Mouse (Mus musculus): ENCODE data around the gene Gm11034. TPM values are rescaled to one million over a fixed set of nuclear protein-coding genes. Genes with fewer than 3 reads are reported as not detected.

Gm11034 gene
- total and polyA plus RNA-seq, 2 experiments from 2014 or later: not detected

- H3K4me1 ChIP-seq (ENCODE audit: insufficient read depth, low read length): no peaks in the 10 kb centered on the region
- no peak for TF ChIP-seq CTCF (IDR thresholded peaks at IDR 0.05)
- WGBS: 69% methylated on average over 2 of the region's 2 CpGs
- no peak overlapping the region for H3K4me2 ChIP-seq (ENCODE audit: low read depth, low read length, poor library complexity, severe bottlenecking)
- H3K36me3 ChIP-seq (ENCODE audit: insufficient read depth, low read length): peaks cover 12% of the 10 kb centered on the region; the same call in 1 of the 2 replicates
- H3K9me3 ChIP-seq (ENCODE audit: low read length): no peaks in the 10 kb centered on the region
- DNase-seq (ENCODE audit: low spot score) (no peak), ATAC-seq (ENCODE audit: low FRiP score) (no peak)
- no peak overlapping the region for H3K27ac ChIP-seq (ENCODE audit: low read depth, low read length)
- H3K4me3 ChIP-seq (ENCODE audit: low read depth, low read length): no peak overlapping the region
- H3K9ac ChIP-seq (replicated peaks; ENCODE audit: low read length, poor library complexity, severe bottlenecking): no peak overlapping the region
- no peaks in the 10 kb centered on the region for H3K27me3 ChIP-seq (ENCODE audit: insufficient read depth, low read length)
These were observed 46.4 kb upstream of the Gm11034 start for GRCm38 (mm10) chr8:72259862-72260261.

- Histone ChIP-seq H3K9ac (replicated peaks; ENCODE audit: low read length, poor library complexity, severe bottlenecking) (no peak overlapping the region), H3K4me2 (ENCODE audit: low read depth, low read length, poor library complexity, severe bottlenecking) (no peak overlapping the region), H3K27me3 (ENCODE audit: insufficient read depth, low read length) (no peaks in the 10 kb centered on the region), H3K4me3 (ENCODE audit: low read depth, low read length) (no peak overlapping the region), H3K36me3 (ENCODE audit: insufficient read depth, low read length) (peaks cover 24% of the 10 kb centered on the region), H3K27ac (ENCODE audit: low read depth, low read length) (no peak overlapping the region), H3K9me3 (ENCODE audit: low read length) (no peaks in the 10 kb centered on the region), H3K4me1 (ENCODE audit: insufficient read depth, low read length) (no peaks in the 10 kb centered on the region)
- 96% methylated on average over 1 of the region's 1 CpGs for WGBS
- ATAC-seq (ENCODE audit: low FRiP score): no peak
- no peak for TF ChIP-seq CTCF (IDR thresholded peaks at IDR 0.05)
- DNase-seq (ENCODE audit: low spot score): no peak
These were observed 44.4 kb upstream of the Gm11034 start for GRCm38 (mm10) chr8:72257902-72258238.

GRCm38 (mm10) chr8:72257171-72257901 is 43.9 kb upstream of the Gm11034 start:
- H3K27me3 ChIP-seq (ENCODE audit: insufficient read depth, low read length): no peaks in the 10 kb centered on the region
- H3K4me3 ChIP-seq (ENCODE audit: low read depth, low read length): no peak overlapping the region
- H3K4me2 ChIP-seq (ENCODE audit: low read depth, low read length, poor library complexity, severe bottlenecking): no peak overlapping the region
- H3K9me3 ChIP-seq (ENCODE audit: low read length): no peaks in the 10 kb centered on the region
- peak; percentile 78 for TF ChIP-seq CTCF (IDR thresholded peaks at IDR 0.05)
- H3K9ac ChIP-seq (replicated peaks; ENCODE audit: low read length, poor library complexity, severe bottlenecking): no peak overlapping the region
- no peak overlapping the region for H3K27ac ChIP-seq (ENCODE audit: low read depth, low read length)
- peaks cover 29% of the 10 kb centered on the region for H3K36me3 ChIP-seq (ENCODE audit: insufficient read depth, low read length)
- WGBS: 52% methylated on average over 7 of the region's 7 CpGs
- ATAC-seq (ENCODE audit: low FRiP score) (peak; percentile 18), DNase-seq (ENCODE audit: low spot score) (peak; percentile 58)
- H3K4me1 ChIP-seq (ENCODE audit: insufficient read depth, low read length): no peaks in the 10 kb centered on the region

GRCm38 (mm10) chr8:72244610-72245009 is 31.2 kb upstream of the Gm11034 start:
- peaks cover 15% of the 10 kb centered on the region; the same call in 1 of the 2 replicates for H3K36me3 ChIP-seq (ENCODE audit: insufficient read depth, low read length)
- no peaks in the 10 kb centered on the region for H3K9me3 ChIP-seq (ENCODE audit: low read length)
- H3K27ac ChIP-seq (ENCODE audit: low read depth, low read length): no peak overlapping the region
- DNase-seq (ENCODE audit: low spot score) (no peak), ATAC-seq (ENCODE audit: low FRiP score) (no peak)
- no peak for TF ChIP-seq CTCF (IDR thresholded peaks at IDR 0.05)
- no peak overlapping the region for H3K4me2 ChIP-seq (ENCODE audit: low read depth, low read length, poor library complexity, severe bottlenecking)
- no peaks in the 10 kb centered on the region for H3K27me3 ChIP-seq (ENCODE audit: insufficient read depth, low read length)
- WGBS: 94% methylated on average over 2 of the region's 2 CpGs
- H3K4me1 ChIP-seq (ENCODE audit: insufficient read depth, low read length): peaks cover 13% of the 10 kb centered on the region; the same call in 1 of the 2 replicates
- H3K4me3 ChIP-seq (ENCODE audit: low read depth, low read length): no peak overlapping the region
- no peak overlapping the region for H3K9ac ChIP-seq (replicated peaks; ENCODE audit: low read length, poor library complexity, severe bottlenecking)

- Histone ChIP-seq H3K27me3 (ENCODE audit: insufficient read depth, low read length) (no peaks in the 10 kb centered on the region), H3K4me3 (ENCODE audit: low read depth, low read length) (no peak overlapping the region), H3K9ac (replicated peaks; ENCODE audit: low read length, poor library complexity, severe bottlenecking) (0 out of 2 replicates have a peak overlapping the region, but pooled peaks have one; percentile 13), H3K27ac (ENCODE audit: low read depth, low read length) (no peak overlapping the region), H3K9me3 (ENCODE audit: low read length) (no peaks in the 10 kb centered on the region), H3K36me3 (ENCODE audit: insufficient read depth, low read length) (peaks cover 15% of the 10 kb centered on the region; the same call in 1 of the 2 replicates), H3K4me2 (ENCODE audit: low read depth, low read length, poor library complexity, severe bottlenecking) (no peak overlapping the region), H3K4me1 (ENCODE audit: insufficient read depth, low read length) (peaks cover 13% of the 10 kb centered on the region; the same call in 1 of the 2 replicates)
- DNase-seq (ENCODE audit: low spot score): no peak
- TF ChIP-seq CTCF (IDR thresholded peaks at IDR 0.05): no peak
- no peak for ATAC-seq (ENCODE audit: low FRiP score)
- WGBS: 95% methylated on average over 1 of the region's 1 CpGs
These were observed 28.8 kb upstream of the Gm11034 start for GRCm38 (mm10) chr8:72242226-72242625.

- peaks cover 13% of the 10 kb centered on the region; the same call in 1 of the 2 replicates for H3K4me1 ChIP-seq (ENCODE audit: insufficient read depth, low read length)
- H3K4me2 ChIP-seq (ENCODE audit: low read depth, low read length, poor library complexity, severe bottlenecking): peak overlapping the region; percentile 92
- no peak overlapping the region for H3K27ac ChIP-seq (ENCODE audit: low read depth, low read length)
- H3K9ac ChIP-seq (replicated peaks; ENCODE audit: low read length, poor library complexity, severe bottlenecking): peak overlapping the region; percentile 85
- no peak for TF ChIP-seq CTCF (IDR thresholded peaks at IDR 0.05)
- ATAC-seq (ENCODE audit: low FRiP score): no peak
- 63% methylated on average over 7 of the region's 7 CpGs for WGBS
- no peaks in the 10 kb centered on the region for H3K9me3 ChIP-seq (ENCODE audit: low read length)
- H3K4me3 ChIP-seq (ENCODE audit: low read depth, low read length): peak overlapping the region; percentile 75
- no peaks in the 10 kb centered on the region for H3K27me3 ChIP-seq (ENCODE audit: insufficient read depth, low read length)
- H3K36me3 ChIP-seq (ENCODE audit: insufficient read depth, low read length): peaks cover 3% of the 10 kb centered on the region; the same call in 1 of the 2 replicates
- no peak for DNase-seq (ENCODE audit: low spot score)
These were observed 27.5 kb upstream of the Gm11034 start for GRCm38 (mm10) chr8:72240951-72241350.

Measured in midbrain, postnatal 0 days (tissue).